Mouse (Mus musculus): ENCODE measurements at regions not wholly inside any gene's neighbourhood (a gene's known extent, or its start where the extent isn't known, plus 50 kb on each side); places are given as distances from the start of the nearest gene placed in this dataset.

DNA sequence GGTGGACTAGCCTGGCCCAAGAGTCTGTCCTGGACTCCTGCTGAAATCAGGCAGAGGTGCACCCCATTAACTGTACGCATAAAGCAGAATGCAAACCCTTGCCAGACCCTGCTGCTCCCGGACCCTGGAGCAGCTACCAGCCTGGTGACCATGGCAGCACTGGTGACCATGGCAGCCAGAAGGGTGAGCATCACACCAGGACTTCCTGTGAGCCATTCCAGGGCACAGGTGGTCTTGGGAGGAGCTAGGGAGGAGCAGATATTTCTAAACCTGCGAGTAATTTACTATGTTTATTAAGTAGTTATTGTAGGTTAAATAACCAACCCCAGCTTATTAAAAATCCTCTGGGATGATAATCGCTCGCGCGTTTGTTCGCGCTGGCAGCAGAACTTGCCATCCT is 113.8 kb downstream of the Plxna1 start:
- DNase-seq (ENCODE audit: low spot score in 2 of 2): no peak

DNA sequence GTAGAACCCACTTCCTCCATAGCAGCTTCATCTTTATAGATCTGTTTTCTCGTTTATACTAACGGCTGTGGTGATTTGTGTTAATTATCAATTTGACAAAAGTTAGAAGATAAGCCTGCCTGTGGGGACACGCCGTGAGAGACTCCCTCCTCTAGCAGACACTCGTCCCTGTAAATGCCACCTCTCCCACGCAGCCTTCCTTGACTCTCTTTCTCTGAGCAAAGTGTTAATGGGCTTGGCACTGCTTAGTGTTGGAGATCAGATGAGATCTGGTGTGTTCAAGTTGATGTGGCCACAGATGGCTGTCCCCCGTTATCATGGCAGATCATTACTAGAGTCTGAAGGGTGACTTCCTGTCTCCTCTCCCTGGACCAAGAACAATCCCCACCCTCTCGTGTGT is 113.1 kb downstream of the Plxna1 start:
- no peak for DNase-seq (ENCODE audit: low spot score in 2 of 2)

DNA sequence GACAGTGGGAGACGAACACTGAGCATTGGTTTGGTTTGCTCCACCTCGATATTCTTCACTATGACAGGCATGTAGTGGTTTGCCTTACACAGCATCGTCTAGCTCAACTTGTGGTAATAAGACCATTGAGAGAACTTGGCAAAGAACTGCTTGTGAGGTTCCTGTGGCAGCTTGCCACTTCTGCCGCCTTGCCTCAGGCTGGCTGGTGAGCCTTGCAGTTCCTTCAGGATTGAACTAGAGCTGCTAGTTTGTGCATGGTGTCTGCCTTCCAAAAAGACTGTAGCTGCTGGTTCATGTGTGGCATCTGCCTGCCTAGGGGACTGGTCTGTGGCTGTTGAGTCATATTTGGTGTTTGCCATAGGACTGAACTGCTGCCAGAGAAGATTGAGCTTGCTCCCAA is 110.8 kb downstream of the Plxna1 start:
- DNase-seq (ENCODE audit: low spot score in 2 of 2): no peak

DNA sequence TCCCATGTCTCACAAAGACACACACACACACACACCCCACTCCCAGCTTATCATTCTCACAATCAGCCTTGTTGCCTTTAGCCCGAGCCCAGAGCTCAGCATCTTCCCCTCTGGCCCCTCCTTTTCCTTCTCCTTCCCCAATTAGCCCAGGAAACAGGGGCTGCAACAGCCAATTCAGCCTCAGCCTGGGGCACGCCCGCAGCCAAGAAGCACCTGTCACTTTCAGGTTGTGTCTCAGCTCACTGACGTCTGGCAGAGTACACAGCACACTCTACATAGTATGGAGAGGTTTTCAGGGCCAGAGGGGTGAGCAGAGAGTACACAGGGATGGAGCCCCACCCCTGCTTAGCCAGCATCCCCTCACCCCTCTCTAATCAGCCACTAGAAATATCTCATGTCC is 106.4 kb downstream of the Plxna1 start:
- DNase-seq (ENCODE audit: low spot score in 2 of 2): no peak

DNA sequence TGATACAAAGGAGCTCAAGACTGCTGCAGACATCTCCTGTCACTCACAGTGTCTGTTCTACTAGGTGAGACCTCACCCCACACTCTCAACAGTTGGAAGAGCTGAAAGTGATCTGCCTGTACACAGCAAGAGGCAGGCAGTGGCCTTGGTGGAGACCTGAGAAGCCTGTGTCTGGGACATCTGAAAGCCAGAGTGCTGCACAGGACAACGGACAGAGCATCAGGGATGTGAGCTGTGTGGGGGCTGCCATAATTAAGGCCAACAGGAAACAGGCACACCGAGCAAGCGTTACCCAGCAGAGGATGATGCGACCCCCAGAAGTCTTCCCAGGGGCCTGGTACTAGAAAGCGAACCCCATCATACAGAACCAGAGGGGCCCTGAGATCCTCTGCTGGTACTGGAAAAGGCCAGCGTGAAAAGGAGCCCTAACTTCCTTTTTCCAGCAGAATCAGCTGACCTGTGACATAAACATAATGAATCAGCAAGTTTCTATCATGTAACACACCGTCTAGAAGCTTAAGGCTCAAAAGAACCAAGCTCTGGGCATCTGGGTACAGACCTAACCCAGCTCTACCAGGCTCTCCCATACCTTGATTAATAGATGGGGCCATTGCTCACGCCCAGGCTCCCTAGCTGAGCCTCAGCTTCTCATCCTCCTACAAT is 105.7 kb downstream of the Plxna1 start:
- DNase-seq (ENCODE audit: low spot score in 2 of 2): no peak

DNA sequence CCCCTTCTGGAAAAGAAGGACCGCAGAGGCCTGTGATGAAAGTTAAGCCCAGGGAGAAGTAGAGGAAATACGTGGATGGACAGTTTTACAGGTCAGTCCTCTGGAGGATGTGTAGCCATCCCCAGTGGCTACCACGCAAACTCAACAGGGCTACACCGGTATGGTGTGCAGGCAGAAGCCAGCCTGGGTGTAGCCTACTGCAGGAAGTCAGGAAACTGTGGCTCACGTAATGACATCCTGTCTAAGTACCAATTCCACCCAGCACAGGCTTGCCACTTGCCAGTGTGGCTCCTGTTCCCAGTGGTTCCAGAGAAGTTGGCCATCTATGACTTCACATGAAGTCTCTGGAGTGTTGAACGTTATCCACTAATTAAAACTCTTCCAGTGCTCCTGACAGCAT is 105.0 kb downstream of the Plxna1 start:
- DNase-seq (ENCODE audit: low spot score in 2 of 2): no peak

DNA sequence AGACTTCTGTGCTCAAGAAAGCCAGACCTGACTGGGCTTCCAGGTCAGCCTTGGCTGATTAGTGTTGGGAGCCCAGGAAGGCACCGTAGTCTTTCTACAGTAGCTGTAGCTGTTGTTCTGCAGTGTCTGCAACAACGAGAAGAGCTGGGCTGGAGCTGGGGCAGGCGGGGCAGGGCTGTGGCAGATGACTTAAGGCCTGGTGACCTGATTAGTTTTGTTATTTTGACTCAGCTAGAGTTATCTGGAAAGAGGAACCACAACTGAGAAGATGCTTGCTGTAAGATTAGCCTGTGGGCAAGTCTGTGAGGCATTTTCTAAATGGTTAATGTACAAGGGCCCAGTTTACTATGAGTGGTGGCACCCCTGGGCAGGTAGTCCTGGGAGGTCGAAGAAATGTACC is 104.3 kb downstream of the Plxna1 start:
- DNase-seq (ENCODE audit: low spot score in 2 of 2): no peak

DNA sequence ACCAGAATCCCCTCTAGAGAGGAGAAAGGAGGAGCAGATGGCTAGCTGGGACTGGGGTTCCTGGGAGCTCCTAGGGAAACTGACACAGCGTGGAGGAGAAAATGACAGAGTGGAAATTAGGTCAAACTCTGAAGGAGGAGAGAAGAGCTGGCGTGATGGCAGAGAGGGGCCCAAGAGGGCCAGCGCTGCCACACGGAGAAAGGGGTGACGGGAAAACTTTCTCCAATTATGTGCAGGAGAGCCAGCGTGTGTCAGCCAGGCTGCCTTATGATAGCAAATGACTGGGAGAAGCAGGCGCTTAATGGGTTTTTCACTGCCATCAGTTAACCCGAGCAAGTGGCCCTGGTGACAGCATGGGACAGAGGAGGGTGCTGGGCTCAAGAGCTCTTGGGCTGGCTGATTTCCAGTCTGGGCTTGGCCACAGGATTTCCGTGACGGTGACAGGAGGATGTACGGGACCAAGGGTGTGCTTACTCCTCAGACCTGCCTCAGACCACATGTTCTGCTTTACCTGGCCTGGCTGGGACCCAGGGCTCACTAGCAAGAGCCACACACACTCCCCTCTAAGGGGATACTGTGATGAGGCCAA is 102.9 kb downstream of the Plxna1 start:
- no peak for DNase-seq (ENCODE audit: low spot score in 2 of 2)

DNA sequence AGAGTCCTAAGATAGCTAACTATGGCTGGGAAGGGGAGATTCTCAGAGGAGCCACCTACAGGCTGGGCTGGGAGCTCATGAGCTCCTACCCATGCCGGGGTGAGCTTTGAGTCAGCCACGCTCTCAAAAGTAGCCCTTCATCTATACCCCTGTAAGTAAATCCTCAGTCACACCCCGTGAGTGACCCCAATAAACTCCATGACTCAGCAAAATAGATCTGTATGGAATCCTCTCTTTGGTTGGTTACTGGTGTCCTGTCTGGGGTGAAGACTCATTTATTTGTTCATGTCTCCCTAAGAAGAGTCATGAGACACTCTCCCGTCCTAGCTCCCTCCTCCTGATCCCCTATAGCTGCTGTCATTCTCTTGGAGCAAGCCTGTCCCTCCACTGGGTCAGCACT is 99.5 kb downstream of the Plxna1 start:
- no peak for DNase-seq (ENCODE audit: low spot score in 2 of 2)

DNA sequence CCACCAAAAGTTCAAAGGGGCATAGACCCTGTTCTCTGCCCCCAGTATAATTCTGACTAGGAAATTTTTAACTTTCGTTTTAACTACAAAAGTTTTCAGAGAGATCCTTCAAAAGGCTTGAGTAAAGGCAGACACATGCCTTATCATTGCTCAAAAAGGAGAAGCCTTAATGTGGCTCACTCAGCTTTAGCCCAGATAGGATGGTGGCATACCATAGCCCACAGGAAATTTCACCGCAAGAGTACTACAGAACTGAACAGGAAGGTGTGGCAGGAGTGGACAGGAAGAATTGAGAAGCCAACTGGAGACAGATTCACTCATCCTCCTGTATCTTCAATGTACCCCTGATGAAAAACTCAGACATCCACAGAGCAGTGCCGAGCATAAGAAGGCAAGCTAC is 97.1 kb downstream of the Plxna1 start:
- DNase-seq (ENCODE audit: low spot score in 2 of 2): no peak

All from adrenal gland, postnatal 4 days (tissue).